8 mouse cellular contexts compared by ENCODE assay signal in the genomic region with DNA sequence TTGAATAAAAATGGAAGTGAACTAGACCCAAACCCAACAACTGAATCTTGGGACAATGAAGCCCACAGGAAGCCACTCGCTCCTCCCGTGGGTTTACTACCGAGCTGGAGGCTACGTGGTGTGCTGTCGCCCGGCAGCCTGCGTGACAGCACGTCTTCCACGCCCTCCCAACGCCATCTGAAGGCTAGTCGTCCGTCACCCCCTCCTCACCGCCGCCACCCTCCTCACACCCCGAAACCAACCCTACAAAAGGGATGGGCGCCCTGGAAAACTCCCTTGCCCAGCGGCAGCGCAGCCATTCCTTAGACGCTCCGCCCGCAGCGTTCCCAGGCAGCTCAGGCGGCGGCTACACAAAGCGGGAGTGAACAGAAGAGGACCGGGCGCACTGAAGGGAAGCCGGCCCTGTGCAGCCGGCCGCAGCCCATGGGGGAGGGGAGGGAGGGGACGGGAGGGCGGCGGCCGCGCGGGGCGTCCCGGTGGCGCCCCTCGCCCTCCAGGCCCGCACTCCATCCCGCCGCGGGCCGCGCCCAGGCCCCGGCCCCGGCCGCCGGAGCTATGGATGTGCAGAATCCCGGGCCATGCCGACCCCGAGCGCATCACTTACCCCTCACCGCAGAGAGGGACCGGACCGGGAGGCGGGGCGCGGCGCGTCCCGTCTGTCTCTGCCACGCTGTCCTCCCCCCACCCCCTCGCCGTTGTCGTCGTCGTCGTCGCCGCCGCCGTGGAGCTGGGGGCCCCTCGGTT. TPM values are rescaled to one million over a fixed set of nuclear protein-coding genes. Genes with fewer than 3 reads are reported as not detected.
A peak's percentile ranks its signal among the peaks of the same experiment; 100 is the strongest.
DNase-seq lines count a peak whose midpoint lies in the region; ATAC-seq and TF ChIP-seq lines count a peak whose summit lies in the region.

No protein-coding gene starts in this region.

- WGBS in cerebellum, adult 2 months: under 1% methylated on average over 69 of the region's 75 CpGs
- WGBS in forebrain, postnatal 0 days: under 1% methylated on average over 66 of the region's 75 CpGs

- H3K9ac ChIP-seq in MEL (ENCODE audit: control insufficient read depth, low read depth, low read length, poor library complexity, severe bottlenecking): peak overlapping the region; percentile 93
- peak overlapping the region; percentile 98 for H3K9ac ChIP-seq in forebrain, postnatal 0 days

- TF ChIP-seq RAD21 in MEL (IDR thresholded peaks at IDR 0.05; ENCODE audit: low read depth, low read length): no peak

- peak overlapping the region; percentile 98 for H3K27ac ChIP-seq in MEL (ENCODE audit: control insufficient read depth, low read depth, low read length)
- H3K27ac ChIP-seq in cerebellum, adult 2 months (ENCODE audit: insufficient read depth, low read length): peak overlapping the region; percentile 95
- peak overlapping the region; percentile 100 for H3K27ac ChIP-seq in forebrain, postnatal 0 days (ENCODE audit: low read depth, low read length)

- H3K9me3 ChIP-seq in MEL (replicated peaks; ENCODE audit: insufficient read depth, low read length): no peaks in the 10 kb centered on the region
- no peaks in the 10 kb centered on the region for H3K9me3 ChIP-seq in forebrain, postnatal 0 days (ENCODE audit: low read length)

- TF ChIP-seq POLR2A in MEL (IDR thresholded peaks at IDR 0.05; ENCODE audit: control insufficient read depth in 1 of 2, insufficient read depth in 1 of 2, low read depth in 1 of 2, low read length in 2 of 2, poor library complexity in 1 of 2): no peak
- TF ChIP-seq POLR2A in cerebellum, adult 2 months (IDR thresholded peaks at IDR 0.05; ENCODE audit: borderline replicate concordance, insufficient read depth, low read length): no peak

- H3K4me2 ChIP-seq in forebrain, postnatal 0 days (ENCODE audit: low read depth): peak overlapping the region; percentile 68

- no peaks in the 10 kb centered on the region for H3K27me3 ChIP-seq in MEL (ENCODE audit: control insufficient read depth in 1 of 2, insufficient read depth in 2 of 2, low read length in 2 of 2)
- H3K27me3 ChIP-seq in cerebellum, adult 2 months (ENCODE audit: control insufficient read depth, insufficient read depth, low read length): no peaks in the 10 kb centered on the region
- no peaks in the 10 kb centered on the region for H3K27me3 ChIP-seq in forebrain, postnatal 0 days (ENCODE audit: insufficient read depth, low read length)

- peaks cover 0 to 6% of the 10 kb centered on the region in 2 experiments; a peak in 1 of 4 replicates for H3K4me1 ChIP-seq in MEL (ENCODE audit: control insufficient read depth in 1 of 2, insufficient read depth in 2 of 2, low read length in 2 of 2)
- H3K4me1 ChIP-seq in cerebellum, adult 2 months (ENCODE audit: control insufficient read depth, insufficient read depth, low read length): no peaks in the 10 kb centered on the region
- peaks cover 16% of the 10 kb centered on the region for H3K4me1 ChIP-seq in forebrain, postnatal 0 days (ENCODE audit: insufficient read depth)

- peak in 1 of 2 experiments; percentile 6; a peak in 1 of 4 replicates for TF ChIP-seq EP300 in MEL (IDR thresholded peaks at IDR 0.05; ENCODE audit: low read depth in 1 of 2, low read length in 2 of 2)

- TF ChIP-seq CTCF in MEL (IDR thresholded peaks at IDR 0.05 in 2 of 3, conservative IDR thresholded peaks at IDR 0.05 in 1 of 3; ENCODE audit: control insufficient read depth in 1 of 3, insufficient read depth in 1 of 3, low read depth in 2 of 3, low read length in 3 of 3, poor library complexity in 1 of 3, severe bottlenecking in 1 of 3): no peak
- no peak for TF ChIP-seq CTCF in cerebellum, adult 2 months (IDR thresholded peaks at IDR 0.05; ENCODE audit: borderline replicate concordance, insufficient read depth, low read depth, low read length)
- TF ChIP-seq CTCF in forebrain, postnatal 0 days (IDR thresholded peaks at IDR 0.05; ENCODE audit: low read depth): no peak; the same call in 1 of the 2 replicates

- H3K79me2 ChIP-seq in MEL (ENCODE audit: control insufficient read depth, insufficient read depth, low read length, poor library complexity): peaks cover 30% of the 10 kb centered on the region

- H3K36me3 ChIP-seq in MEL (ENCODE audit: control insufficient read depth in 1 of 2, insufficient read depth in 2 of 2, low read length in 2 of 2): peaks cover 0 to 20% of the 10 kb centered on the region in 2 experiments; a peak in 2 of 4 replicates
- no peaks in the 10 kb centered on the region for H3K36me3 ChIP-seq in forebrain, postnatal 0 days (ENCODE audit: insufficient read depth)

- peak; percentile 30 for ATAC-seq in forebrain, postnatal 0 days

- peak overlapping the region; percentile 71 to 88 for H3K4me3 ChIP-seq in MEL (ENCODE audit: control insufficient read depth in 1 of 2, insufficient read depth in 1 of 2, low read depth in 2 of 2, low read length in 2 of 2)
- H3K4me3 ChIP-seq in cerebellum, adult 2 months (replicated peaks; ENCODE audit: insufficient read depth, low read depth, low read length): peak overlapping the region; percentile 90
- peak overlapping the region; percentile 89 for H3K4me3 ChIP-seq in forebrain, postnatal 0 days (ENCODE audit: low read depth, low read length)

- DNase-seq in MEL (ENCODE audit: low read depth, low spot score): peak; percentile 73
- peak; percentile 79 to 81 for DNase-seq in cerebellum, adult 2 months
- DNase-seq in forebrain, postnatal 0 days: peak; percentile 78
- peak; percentile 73 for DNase-seq in heart, postnatal 4 days
- DNase-seq in layer of hippocampus, postnatal 14 days (ENCODE audit: low spot score in 2 of 2): peak; percentile 74 to 76
- peak; percentile 55 for DNase-seq in lung, postnatal 25 days (ENCODE audit: low spot score)
- peak; percentile 34 for DNase-seq in retina, adult 2 months (ENCODE audit: low read depth, low spot score)
- peak; percentile 69 for DNase-seq in thymus, postnatal 14 days

TF ChIP-seq in MEL, 35 proteins besides CTCF, POLR2A, EP300 and RAD21 (continues in another document):
- TF ChIP-seq KAT2A (conservative IDR thresholded peaks at IDR 0.05; ENCODE audit: low read depth, low read length): no peak
- TF ChIP-seq MAZ (IDR thresholded peaks at IDR 0.05; ENCODE audit: low read depth, low read length): no peak; the same call in 1 of the 2 replicates
- TF ChIP-seq CHD1 (IDR thresholded peaks at IDR 0.05; ENCODE audit: low read depth, low read length): no peak
- TF ChIP-seq E2F4 (IDR thresholded peaks at IDR 0.05; ENCODE audit: borderline replicate concordance, low read depth, low read length): no peak
- TF ChIP-seq ZNF384 (IDR thresholded peaks at IDR 0.05; ENCODE audit: low read depth, low read length): no peak
- no peak for TF ChIP-seq GATA1 (IDR thresholded peaks at IDR 0.05; ENCODE audit: low read depth, low read length)
- no peak for TF ChIP-seq RCOR1 (IDR thresholded peaks at IDR 0.05; ENCODE audit: low read depth, low read length)
- no peak for TF ChIP-seq POLR2AphosphoS5 (IDR thresholded peaks at IDR 0.05; ENCODE audit: borderline replicate concordance, low read depth, low read length)
- no peak for TF ChIP-seq TCF12 (IDR thresholded peaks at IDR 0.05; ENCODE audit: low read depth, low read length)
- no peak for TF ChIP-seq ZMIZ1 (IDR thresholded peaks at IDR 0.05; ENCODE audit: low read depth, low read length)
- TF ChIP-seq ZC3H11A (IDR thresholded peaks at IDR 0.05; ENCODE audit: low read depth, low read length): no peak
- TF ChIP-seq TBP (IDR thresholded peaks at IDR 0.05; ENCODE audit: low read depth, low read length): no peak
- TF ChIP-seq CHD2 (IDR thresholded peaks at IDR 0.05; ENCODE audit: low read length): no peak
- TF ChIP-seq MYB (IDR thresholded peaks at IDR 0.05; ENCODE audit: low read depth, low read length): no peak
- TF ChIP-seq NRF1 (IDR thresholded peaks at IDR 0.05; ENCODE audit: insufficient read depth, low read depth, low read length, poor library complexity, severe bottlenecking): no peak
- TF ChIP-seq SMC3 (IDR thresholded peaks at IDR 0.05; ENCODE audit: low read depth, low read length): no peak
- no peak for TF ChIP-seq ZKSCAN1 (IDR thresholded peaks at IDR 0.05; ENCODE audit: low read depth, low read length)
- no peak for TF ChIP-seq JUND (IDR thresholded peaks at IDR 0.05; ENCODE audit: low read depth, low read length)
- 0 out of 2 replicates have a peak, but pooled peaks have one; percentile 6 for TF ChIP-seq MAX (IDR thresholded peaks at IDR 0.05; ENCODE audit: low read length)
- no peak for TF ChIP-seq MEF2A (IDR thresholded peaks at IDR 0.05; ENCODE audit: extremely low read depth, insufficient replicate concordance, low read depth, low read length, poor library complexity, severe bottlenecking)
- peak; percentile 30; the same call in 1 of the 2 replicates for TF ChIP-seq UBTF (IDR thresholded peaks at IDR 0.05; ENCODE audit: borderline replicate concordance, insufficient read depth, low read depth, low read length)
- TF ChIP-seq GABPA (IDR thresholded peaks at IDR 0.05; ENCODE audit: low read depth, low read length): no peak
- peak; percentile 46; the same call in 1 of the 2 replicates for TF ChIP-seq SIN3A (IDR thresholded peaks at IDR 0.05; ENCODE audit: low read length)
- TF ChIP-seq NELFE (IDR thresholded peaks at IDR 0.05; ENCODE audit: low read depth, low read length): no peak
- peak; percentile 73 for TF ChIP-seq MXI1 (IDR thresholded peaks at IDR 0.05; ENCODE audit: low read depth, low read length)
- TF ChIP-seq ETS1 (IDR thresholded peaks at IDR 0.05; ENCODE audit: low read depth, low read length): 0 out of 2 replicates have a peak, but pooled peaks have one; percentile 0

RNA-seq across cellular contexts. Expression of a gene that starts 0.4 kb away (rescaled TPM):
- total RNA-seq in MEL (2012; rRNA removed): 9.2 and 10.8 TPM in 2 replicates
- polyA plus RNA-seq in MEL (2012; ENCODE audit: insufficient read depth in 1 of 2, insufficient read length in 2 of 2, low read depth in 1 of 2, low replicate concordance in 2 of 2, missing spikeins in 1 of 2): 100 to 1,000 TPM in 1 of 2 experiments, 10 to 100 TPM in 1; 13.9 to 423 TPM
- 69.6 and 76.1 TPM in 2 replicates for polyA plus RNA-seq in cerebellum, adult 2 months (2012; rRNA removed)
- 189 and 233 TPM in 2 replicates for total RNA-seq in forebrain, postnatal 0 days (2014; rRNA removed)
- 82.1 and 99.6 TPM in 2 replicates for polyA plus RNA-seq in forebrain, postnatal 0 days (2015; fragmentation: Nextera tagmentation; extraction: Ambion mirVana)
- total RNA-seq in heart, postnatal 4 days (2021): 10 to 100 TPM; 40.4 to 46.8 TPM
- 100 to 1,000 TPM; 115 to 139 TPM for total RNA-seq in layer of hippocampus, postnatal 14 days (2021)

RNA-seq across cellular contexts. Expression of a gene that starts 1.0 kb away (rescaled TPM):
- total RNA-seq in MEL (2012; rRNA removed): 4.6 and 4.9 TPM in 2 replicates
- 1 to 10 TPM in 1 of 2 experiments, not detected in 1; 7.8 TPM for polyA plus RNA-seq in MEL (2012; ENCODE audit: insufficient read depth in 1 of 2, insufficient read length in 2 of 2, low read depth in 1 of 2, low replicate concordance in 2 of 2, missing spikeins in 1 of 2)
- polyA plus RNA-seq in cerebellum, adult 2 months (2012; rRNA removed): 11.7 and 12.8 TPM in 2 replicates
- total RNA-seq in forebrain, postnatal 0 days (2014; rRNA removed): 14.0 and 15.7 TPM in 2 replicates
- polyA plus RNA-seq in forebrain, postnatal 0 days (2015; fragmentation: Nextera tagmentation; extraction: Ambion mirVana): 32.8 and 33.6 TPM in 2 replicates
- total RNA-seq in heart, postnatal 4 days (2021): 1 to 10 TPM; 3.5 to 3.6 TPM
- total RNA-seq in layer of hippocampus, postnatal 14 days (2021): 10 to 100 TPM; 11.0 to 13.8 TPM

Comparison
In these comparisons a context has a peak if more than half of its experiments do, and no peak if none do; other contexts are left out.
1. Peak in every context shown above with its lines: DNase-seq, ATAC-seq, H3K4me3 ChIP-seq and H3K27ac ChIP-seq.